Mouse (Mus musculus): ENCODE measurements around the gene Zbtb48. TPM values are rescaled to one million over a fixed set of nuclear protein-coding genes. Genes with fewer than 3 reads are reported as not detected.
A peak's percentile ranks its signal among the peaks of the same experiment; 100 is the strongest.

The Zbtb48 gene
- polyA plus RNA-seq, 1 experiment from 2014 or later = 14.4 TPM

GRCm38 (mm10) chr4:152012109-152012508 lies 15.4 kb downstream of the Zbtb48 start:
- DNase-seq (ENCODE audit: low spot score) (no peak), ATAC-seq (replicated peaks; ENCODE audit: low FRiP score, low read depth) (no peak)
- no peak overlapping the region for H3K9ac ChIP-seq (ENCODE audit: low read depth, low read length)
- no peak overlapping the region for H3K27ac ChIP-seq
- no peak overlapping the region for H3K4me2 ChIP-seq (ENCODE audit: low read length)
- H3K36me3 ChIP-seq (ENCODE audit: insufficient read depth, low read length) = peaks cover 27% of the 10 kb centered on the region
- 92% methylated on average over 16 of the region's 16 CpGs for WGBS
- no peaks in the 10 kb centered on the region for H3K27me3 ChIP-seq (ENCODE audit: insufficient read depth, low read length)
- H3K9me3 ChIP-seq (replicated peaks; ENCODE audit: low read length) = no peaks in the 10 kb centered on the region
- H3K4me1 ChIP-seq (replicated peaks; ENCODE audit: insufficient read depth, low read length) = peaks cover 26% of the 10 kb centered on the region
- no peak for TF ChIP-seq CTCF (IDR thresholded peaks at IDR 0.05; ENCODE audit: low read depth)
- no peak overlapping the region for H3K4me3 ChIP-seq (replicated peaks; ENCODE audit: low read depth, low read length)

GRCm38 (mm10) chr4:152011171-152011760 lies 16.2 kb downstream of the Zbtb48 start:
- Histone ChIP-seq H3K4me2 (ENCODE audit: low read length) (peak overlapping the region; percentile 100), H3K9ac (ENCODE audit: low read depth, low read length) (peak overlapping the region; percentile 64; the same call in 1 of the 2 replicates), H3K4me1 (replicated peaks; ENCODE audit: insufficient read depth, low read length) (peaks cover 29% of the 10 kb centered on the region), H3K27me3 (ENCODE audit: insufficient read depth, low read length) (no peaks in the 10 kb centered on the region), H3K4me3 (replicated peaks; ENCODE audit: low read depth, low read length) (peak overlapping the region; percentile 67; the same call in 1 of the 2 replicates), H3K36me3 (ENCODE audit: insufficient read depth, low read length) (peaks cover 27% of the 10 kb centered on the region), H3K9me3 (replicated peaks; ENCODE audit: low read length) (no peaks in the 10 kb centered on the region), H3K27ac (peak overlapping the region; percentile 2; the same call in 1 of the 2 replicates)
- no peak for ATAC-seq (replicated peaks; ENCODE audit: low FRiP score, low read depth)
- no peak for TF ChIP-seq CTCF (IDR thresholded peaks at IDR 0.05; ENCODE audit: low read depth)
- no peak for DNase-seq (ENCODE audit: low spot score)
- WGBS = 75% methylated on average over 8 of the region's 8 CpGs

- H3K9me3 ChIP-seq (replicated peaks; ENCODE audit: low read length) = no peaks in the 10 kb centered on the region
- DNase-seq (ENCODE audit: low spot score) (no peak), ATAC-seq (replicated peaks; ENCODE audit: low FRiP score, low read depth) (no peak)
- no peaks in the 10 kb centered on the region for H3K27me3 ChIP-seq (ENCODE audit: insufficient read depth, low read length)
- H3K4me2 ChIP-seq (ENCODE audit: low read length) = peak overlapping the region; percentile 100
- H3K4me1 ChIP-seq (replicated peaks; ENCODE audit: insufficient read depth, low read length) = peaks cover 29% of the 10 kb centered on the region
- peak overlapping the region; percentile 64; the same call in 1 of the 2 replicates for H3K9ac ChIP-seq (ENCODE audit: low read depth, low read length)
- H3K36me3 ChIP-seq (ENCODE audit: insufficient read depth, low read length) = peaks cover 27% of the 10 kb centered on the region
- H3K4me3 ChIP-seq (replicated peaks; ENCODE audit: low read depth, low read length) = peak overlapping the region; percentile 67
- 12% methylated on average over 13 of the region's 13 CpGs for WGBS
- H3K27ac ChIP-seq = peak overlapping the region; percentile 93; the same call in 1 of the 2 replicates
- no peak for TF ChIP-seq CTCF (IDR thresholded peaks at IDR 0.05; ENCODE audit: low read depth)
These were observed 16.8 kb downstream of the Zbtb48 start for GRCm38 (mm10) chr4:152010707-152011134.

- Histone ChIP-seq H3K4me1 (replicated peaks; ENCODE audit: insufficient read depth, low read length) (peaks cover 29% of the 10 kb centered on the region), H3K4me2 (ENCODE audit: low read length) (peak overlapping the region; percentile 100), H3K27me3 (ENCODE audit: insufficient read depth, low read length) (no peaks in the 10 kb centered on the region), H3K27ac (peak overlapping the region; percentile 93), H3K4me3 (replicated peaks; ENCODE audit: low read depth, low read length) (peak overlapping the region; percentile 67), H3K9me3 (replicated peaks; ENCODE audit: low read length) (no peaks in the 10 kb centered on the region), H3K36me3 (ENCODE audit: insufficient read depth, low read length) (peaks cover 22% of the 10 kb centered on the region; the same call in 1 of the 2 replicates), H3K9ac (ENCODE audit: low read depth, low read length) (peak overlapping the region; percentile 64)
- ATAC-seq (replicated peaks; ENCODE audit: low FRiP score, low read depth) (0 out of 2 replicates have a peak, but pooled peaks have one; percentile 8), DNase-seq (ENCODE audit: low spot score) (peak; percentile 64)
- TF ChIP-seq CTCF (IDR thresholded peaks at IDR 0.05; ENCODE audit: low read depth) = no peak
- 2% methylated on average over 10 of the region's 10 CpGs for WGBS
These were observed 17.3 kb downstream of the Zbtb48 start for GRCm38 (mm10) chr4:152010091-152010706.

- Histone ChIP-seq H3K4me1 (replicated peaks; ENCODE audit: insufficient read depth, low read length) (peaks cover 29% of the 10 kb centered on the region), H3K4me3 (replicated peaks; ENCODE audit: low read depth, low read length) (peak overlapping the region; percentile 67), H3K9me3 (replicated peaks; ENCODE audit: low read length) (no peaks in the 10 kb centered on the region), H3K27ac (peak overlapping the region; percentile 93), H3K36me3 (ENCODE audit: insufficient read depth, low read length) (peaks cover 15% of the 10 kb centered on the region; the same call in 1 of the 2 replicates), H3K9ac (ENCODE audit: low read depth, low read length) (peak overlapping the region; percentile 64), H3K4me2 (ENCODE audit: low read length) (peak overlapping the region; percentile 100), H3K27me3 (ENCODE audit: insufficient read depth, low read length) (no peaks in the 10 kb centered on the region)
- DNase-seq (ENCODE audit: low spot score) (peak; percentile 66), ATAC-seq (replicated peaks; ENCODE audit: low FRiP score, low read depth) (peak; percentile 37)
- no peak for TF ChIP-seq CTCF (IDR thresholded peaks at IDR 0.05; ENCODE audit: low read depth)
- under 1% methylated on average over 100 of the region's 115 CpGs for WGBS
These were observed 18.1 kb downstream of the Zbtb48 start for GRCm38 (mm10) chr4:152009076-152010051.

Data from kidney, postnatal 0 days (tissue).